Mouse (Mus musculus): Measurements from ENCODE around the gene Adamts2. TPM values are rescaled to one million over a fixed set of nuclear protein-coding genes. Genes with fewer than 3 reads are reported as not detected.

The Adamts2 gene
- polyA plus RNA-seq, 1 experiment, result 10.6 TPM

DNA sequence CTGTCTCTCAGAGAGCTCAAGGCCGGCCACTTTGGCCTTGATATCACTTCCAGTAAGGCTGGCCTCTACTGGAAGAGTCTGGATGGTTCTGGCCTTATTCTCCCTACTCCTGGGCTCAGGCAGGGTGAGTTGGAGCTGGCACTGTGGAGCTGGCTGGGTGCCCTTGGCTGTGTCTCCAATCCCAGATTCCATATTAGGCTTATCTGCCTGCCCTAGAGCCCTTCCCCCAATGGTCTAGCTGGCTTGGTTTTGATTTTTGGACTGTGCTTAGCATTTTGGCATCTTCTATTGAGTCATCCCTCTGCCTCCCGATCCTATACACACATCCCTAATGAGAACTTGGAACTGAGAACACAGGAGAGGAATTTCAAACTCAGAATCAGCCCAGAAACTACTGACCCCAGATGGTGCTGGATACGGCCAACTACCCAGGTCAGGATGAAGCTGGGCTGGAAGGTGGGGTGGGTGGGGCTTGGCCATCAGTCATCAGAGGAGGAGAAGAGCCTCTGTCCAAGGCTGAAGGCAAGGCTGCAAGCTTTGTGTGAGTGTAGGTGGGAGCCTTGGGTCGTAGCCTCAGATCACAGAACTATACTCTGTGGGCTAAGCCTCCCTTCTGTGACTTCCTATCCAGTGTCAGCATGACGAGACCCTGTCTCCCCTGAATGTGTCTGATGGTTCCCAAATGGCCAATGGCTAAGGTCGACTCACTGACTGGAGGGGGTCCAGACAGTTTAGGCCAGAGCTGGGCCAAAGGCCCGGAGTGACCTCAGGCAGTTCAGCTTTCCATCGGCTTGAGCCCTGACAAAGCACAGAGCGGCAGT is 67.9 kb downstream of the Adamts2 start:
- TF ChIP-seq CTCF (IDR thresholded peaks at IDR 0.05; ENCODE audit: extremely low read depth, insufficient read depth, low read length) (no peak), POLR2A (IDR thresholded peaks at IDR 0.05; ENCODE audit: extremely low read depth, insufficient read depth, low read length) (no peak)
- Histone ChIP-seq H3K4me1 (ENCODE audit: control insufficient read depth, insufficient read depth, low read length) (no peaks in the 10 kb centered on the region), H3K4me3 (ENCODE audit: insufficient read depth, low read length) (no peak overlapping the region), H3K27ac (ENCODE audit: insufficient read depth, low read length) (no peak overlapping the region)

DNA sequence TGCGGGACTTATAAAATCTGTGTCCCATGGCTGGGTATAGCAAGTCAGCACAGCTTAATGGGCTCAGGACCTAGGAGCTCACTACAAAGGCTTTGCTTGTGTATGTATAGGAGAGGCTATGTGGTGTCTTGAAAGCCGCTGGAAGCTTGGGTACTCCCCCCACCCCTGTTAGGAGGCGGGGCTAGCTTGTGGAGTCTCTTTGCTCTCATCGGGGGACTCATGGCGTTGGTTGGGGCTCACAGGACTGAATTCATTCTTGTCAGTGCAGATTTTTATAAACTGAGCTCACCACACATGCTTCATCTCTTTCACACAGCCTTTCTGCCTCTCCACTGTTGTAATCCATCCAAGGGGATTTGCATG is 68.5 kb downstream of the Adamts2 start:
- H3K4me3 ChIP-seq (ENCODE audit: insufficient read depth, low read length), result no peak overlapping the region
- H3K4me1 ChIP-seq (ENCODE audit: control insufficient read depth, insufficient read depth, low read length), result no peaks in the 10 kb centered on the region
- H3K27ac ChIP-seq (ENCODE audit: insufficient read depth, low read length), result no peak overlapping the region
- TF ChIP-seq CTCF (IDR thresholded peaks at IDR 0.05; ENCODE audit: extremely low read depth, insufficient read depth, low read length) (no peak), POLR2A (IDR thresholded peaks at IDR 0.05; ENCODE audit: extremely low read depth, insufficient read depth, low read length) (no peak)

DNA sequence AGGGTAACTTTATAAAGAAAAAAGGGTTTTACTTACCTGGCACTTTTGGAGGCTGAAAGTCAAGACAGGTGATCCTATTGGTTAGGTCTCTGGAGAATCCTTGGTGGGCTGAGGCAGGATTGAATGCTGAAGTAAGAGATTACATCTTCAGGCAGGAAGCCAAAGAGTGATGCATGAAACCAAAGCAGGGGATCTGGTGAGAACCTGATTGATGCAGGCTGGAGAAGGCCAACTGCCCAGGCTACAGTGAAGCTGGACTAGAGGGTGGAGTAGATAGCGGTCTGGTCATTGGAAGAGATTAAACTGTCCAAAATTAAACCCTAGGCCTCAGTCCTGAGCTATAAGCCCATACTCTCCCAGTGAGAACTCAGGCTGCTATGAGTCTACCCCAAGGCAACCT is 69.0 kb downstream of the Adamts2 start:
- no peak overlapping the region for H3K4me3 ChIP-seq (ENCODE audit: insufficient read depth, low read length)
- TF ChIP-seq CTCF (IDR thresholded peaks at IDR 0.05; ENCODE audit: extremely low read depth, insufficient read depth, low read length), result no peak
- TF ChIP-seq POLR2A (IDR thresholded peaks at IDR 0.05; ENCODE audit: extremely low read depth, insufficient read depth, low read length), result no peak
- no peak overlapping the region for H3K27ac ChIP-seq (ENCODE audit: insufficient read depth, low read length)
- H3K4me1 ChIP-seq (ENCODE audit: control insufficient read depth, insufficient read depth, low read length), result no peaks in the 10 kb centered on the region

DNA sequence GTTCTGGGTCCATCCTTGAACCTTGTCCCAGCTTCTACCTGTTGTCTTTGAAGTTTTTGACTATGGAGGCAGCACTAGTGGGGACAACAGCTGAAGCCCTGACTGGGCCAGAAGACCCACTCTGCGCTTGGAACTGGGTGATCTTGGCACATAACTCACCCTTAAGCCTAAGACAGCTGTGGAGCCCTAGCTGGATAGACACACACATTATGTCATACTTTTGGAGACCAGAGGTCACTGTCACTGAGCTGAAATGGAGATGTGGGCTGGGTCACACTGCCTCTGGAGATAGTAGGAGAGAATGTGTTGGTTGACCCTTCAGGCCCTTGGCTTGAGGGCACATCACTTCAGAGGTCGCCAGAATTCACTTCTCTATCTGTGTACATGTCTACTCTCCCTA is 69.5 kb downstream of the Adamts2 start:
- H3K27ac ChIP-seq (ENCODE audit: insufficient read depth, low read length), result no peak overlapping the region
- TF ChIP-seq CTCF (IDR thresholded peaks at IDR 0.05; ENCODE audit: extremely low read depth, insufficient read depth, low read length), result no peak
- no peak overlapping the region for H3K4me3 ChIP-seq (ENCODE audit: insufficient read depth, low read length)
- no peaks in the 10 kb centered on the region for H3K4me1 ChIP-seq (ENCODE audit: control insufficient read depth, insufficient read depth, low read length)

DNA sequence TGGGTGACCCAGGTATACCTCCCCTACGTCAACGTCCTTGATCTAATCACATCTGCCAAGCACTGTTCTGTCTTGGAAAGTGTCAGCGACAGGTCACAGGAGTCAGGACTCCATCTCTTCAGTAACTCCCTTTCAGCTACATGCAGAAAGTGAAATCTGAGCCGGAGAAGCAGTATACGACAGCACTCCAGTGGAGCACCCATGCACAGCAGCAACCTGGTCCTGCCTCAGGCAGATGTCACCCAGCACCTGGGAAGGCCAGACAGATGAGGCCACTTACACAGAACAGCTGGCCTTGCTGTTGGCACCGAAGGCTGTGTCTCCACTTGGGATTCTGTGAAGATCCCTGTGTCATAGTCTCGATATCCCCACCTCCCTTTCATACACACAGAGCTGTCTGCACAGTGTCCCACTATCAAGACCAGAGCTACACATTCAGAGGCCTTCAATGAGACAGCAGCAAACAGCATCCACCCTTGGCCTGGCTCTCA is 70.0 kb downstream of the Adamts2 start:
- Histone ChIP-seq H3K4me3 (ENCODE audit: insufficient read depth, low read length) (no peak overlapping the region), H3K4me1 (ENCODE audit: control insufficient read depth, insufficient read depth, low read length) (no peaks in the 10 kb centered on the region), H3K27ac (ENCODE audit: insufficient read depth, low read length) (no peak overlapping the region)
- TF ChIP-seq POLR2A (IDR thresholded peaks at IDR 0.05; ENCODE audit: extremely low read depth, insufficient read depth, low read length) (no peak), CTCF (IDR thresholded peaks at IDR 0.05; ENCODE audit: extremely low read depth, insufficient read depth, low read length) (no peak)

DNA sequence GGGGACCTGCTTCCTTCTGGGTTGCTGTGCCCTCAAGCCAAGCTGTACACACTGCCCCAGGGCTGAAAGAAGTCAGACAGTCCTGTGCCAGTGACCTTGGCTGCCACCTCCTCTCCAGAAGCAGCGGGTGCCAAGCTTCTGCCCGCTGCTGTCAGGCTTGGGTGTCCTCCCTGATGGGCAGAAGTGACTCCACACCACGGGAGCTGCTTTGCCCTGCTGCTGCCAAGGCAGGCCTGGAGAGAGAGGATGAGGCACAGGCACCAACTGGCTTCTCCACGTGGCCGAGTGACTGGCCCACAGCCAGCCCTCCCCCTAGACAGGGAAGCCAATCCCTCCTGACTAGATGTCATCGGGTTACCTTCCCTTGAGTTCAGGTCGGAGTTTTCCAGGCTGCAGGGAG is 71.0 kb downstream of the Adamts2 start:
- no peak overlapping the region for H3K4me3 ChIP-seq (ENCODE audit: insufficient read depth, low read length)
- H3K4me1 ChIP-seq (ENCODE audit: control insufficient read depth, insufficient read depth, low read length), result no peaks in the 10 kb centered on the region
- TF ChIP-seq POLR2A (IDR thresholded peaks at IDR 0.05; ENCODE audit: extremely low read depth, insufficient read depth, low read length) (no peak), CTCF (IDR thresholded peaks at IDR 0.05; ENCODE audit: extremely low read depth, insufficient read depth, low read length) (no peak)
- H3K27ac ChIP-seq (ENCODE audit: insufficient read depth, low read length), result no peak overlapping the region

DNA sequence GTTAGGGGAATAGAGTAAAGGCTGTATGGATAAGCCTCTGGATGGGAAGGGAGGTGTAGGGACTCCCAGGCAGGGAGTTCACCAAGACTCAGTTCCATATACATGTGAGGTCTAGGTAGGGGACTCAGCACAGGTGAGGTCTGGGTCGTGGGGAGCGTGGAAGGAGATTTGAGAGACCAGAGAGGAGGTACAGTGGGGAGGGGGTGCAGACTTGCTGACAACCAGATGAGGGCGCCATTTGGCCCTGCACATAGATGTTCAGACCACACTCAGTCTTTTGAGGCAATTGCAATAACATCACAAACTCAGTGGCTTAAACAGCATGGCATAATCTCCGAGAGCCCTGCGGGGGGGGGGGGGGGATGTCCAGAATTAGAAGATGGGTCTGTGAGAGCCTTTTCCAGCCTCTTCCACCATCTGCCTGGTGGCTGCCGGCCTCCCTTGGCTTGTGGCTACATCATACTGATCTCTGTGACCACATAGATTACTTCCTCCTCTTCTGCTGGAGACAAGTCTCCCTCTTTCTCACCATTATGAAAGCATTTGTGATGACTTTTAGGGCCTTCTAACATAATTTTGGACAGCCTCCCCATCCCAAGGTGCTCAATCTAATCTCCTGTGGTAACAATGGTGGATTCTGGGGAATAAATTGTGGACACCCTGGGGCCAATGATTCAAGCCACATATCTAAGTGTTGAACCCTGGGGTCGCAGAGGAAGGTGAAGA is 71.8 kb downstream of the Adamts2 start:
- Histone ChIP-seq H3K4me1 (ENCODE audit: control insufficient read depth, insufficient read depth, low read length) (no peaks in the 10 kb centered on the region), H3K27ac (ENCODE audit: insufficient read depth, low read length) (no peak overlapping the region), H3K4me3 (ENCODE audit: insufficient read depth, low read length) (no peak overlapping the region)
- no peak for TF ChIP-seq POLR2A (IDR thresholded peaks at IDR 0.05; ENCODE audit: extremely low read depth, insufficient read depth, low read length)
- TF ChIP-seq CTCF (IDR thresholded peaks at IDR 0.05; ENCODE audit: extremely low read depth, insufficient read depth, low read length), result peak; percentile 31; the same call in 1 of the 2 replicates

DNA sequence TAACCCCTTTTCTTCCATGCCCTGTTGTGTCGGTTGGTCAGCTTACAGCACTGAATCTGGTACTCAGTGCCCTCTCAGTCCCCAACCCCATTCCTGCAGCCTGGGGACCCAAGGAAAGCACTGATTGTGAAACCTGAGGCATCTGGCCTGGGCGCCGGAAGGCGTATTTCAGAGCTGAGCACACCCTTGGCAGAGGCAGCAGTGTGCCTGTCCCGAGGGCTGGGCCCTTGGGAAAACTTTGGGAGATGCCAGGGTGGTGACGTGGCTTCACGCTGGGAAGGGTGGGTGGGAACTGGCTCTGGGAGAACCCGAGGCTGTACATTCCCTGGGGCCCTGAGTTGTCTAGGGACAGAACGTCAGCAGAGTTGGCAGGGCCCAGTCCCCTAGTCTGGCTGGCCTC is 72.5 kb downstream of the Adamts2 start:
- TF ChIP-seq POLR2A (IDR thresholded peaks at IDR 0.05; ENCODE audit: extremely low read depth, insufficient read depth, low read length) (no peak), CTCF (IDR thresholded peaks at IDR 0.05; ENCODE audit: extremely low read depth, insufficient read depth, low read length) (no peak)

DNA sequence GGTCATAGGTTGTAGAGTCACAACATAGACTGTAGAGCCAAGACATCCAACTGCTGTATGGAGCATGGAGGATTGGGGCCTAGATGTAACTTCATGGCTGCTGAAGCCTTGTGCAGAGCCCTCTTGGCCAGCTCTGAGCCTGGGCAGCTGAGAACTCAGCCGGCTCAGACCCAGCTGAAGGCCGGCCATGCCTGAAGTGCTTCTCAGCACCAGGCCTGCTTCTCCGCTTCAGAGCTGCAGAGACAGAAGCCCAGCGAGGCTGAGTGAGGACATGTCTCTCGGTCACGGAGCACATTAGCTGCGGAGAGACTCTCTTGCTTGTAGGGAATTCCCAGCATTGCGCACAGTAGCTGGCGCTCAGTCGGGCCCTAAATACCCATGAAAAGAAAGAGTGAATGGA is 76.8 kb downstream of the Adamts2 start:
- no peak overlapping the region for H3K4me3 ChIP-seq (ENCODE audit: insufficient read depth, low read length)
- no peaks in the 10 kb centered on the region for H3K4me1 ChIP-seq (ENCODE audit: control insufficient read depth, insufficient read depth, low read length)
- TF ChIP-seq CTCF (IDR thresholded peaks at IDR 0.05; ENCODE audit: extremely low read depth, insufficient read depth, low read length) (no peak), POLR2A (IDR thresholded peaks at IDR 0.05; ENCODE audit: extremely low read depth, insufficient read depth, low read length) (no peak)
- H3K27ac ChIP-seq (ENCODE audit: insufficient read depth, low read length), result no peak overlapping the region

More for the DNA sequence above, 72.5 kb downstream of the Adamts2 start:
- H3K4me3 ChIP-seq (ENCODE audit: insufficient read depth, low read length), result no peak overlapping the region
- no peak overlapping the region for H3K27ac ChIP-seq (ENCODE audit: insufficient read depth, low read length)
- H3K4me1 ChIP-seq (ENCODE audit: control insufficient read depth, insufficient read depth, low read length), result no peaks in the 10 kb centered on the region

DNA sequence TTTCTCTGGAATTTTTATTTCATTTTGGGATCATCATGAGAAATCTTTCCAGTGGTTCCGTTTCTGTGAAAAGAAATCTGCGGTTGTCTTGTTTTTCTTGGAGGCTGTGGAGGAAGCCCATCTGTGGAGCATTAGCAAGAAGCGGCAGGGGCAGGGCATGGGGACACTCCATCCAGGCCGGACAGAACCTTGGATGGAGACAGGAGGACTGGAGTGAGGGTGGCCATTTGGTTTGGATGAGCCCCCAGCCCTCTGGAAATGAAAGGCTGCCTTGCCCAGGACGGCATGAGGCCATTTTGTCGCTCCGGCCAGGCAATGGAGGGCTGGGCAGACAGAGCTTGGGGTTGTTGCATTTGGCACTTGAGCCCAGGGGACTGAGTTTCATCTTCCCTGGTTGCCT is 80.1 kb downstream of the Adamts2 start:
- H3K27ac ChIP-seq (ENCODE audit: insufficient read depth, low read length), result no peak overlapping the region
- H3K4me3 ChIP-seq (ENCODE audit: insufficient read depth, low read length), result no peak overlapping the region
- TF ChIP-seq POLR2A (IDR thresholded peaks at IDR 0.05; ENCODE audit: extremely low read depth, insufficient read depth, low read length), result no peak
- TF ChIP-seq CTCF (IDR thresholded peaks at IDR 0.05; ENCODE audit: extremely low read depth, insufficient read depth, low read length), result no peak
- no peaks in the 10 kb centered on the region for H3K4me1 ChIP-seq (ENCODE audit: control insufficient read depth, insufficient read depth, low read length)

Measured in cortical plate, adult 2 months (tissue).